Mouse (Mus musculus) WW6 (cell line): ENCODE measurements around the gene Rtl3.

Experiments
- DNase-seq: peaks from one replicate; pipeline ENCODE4 v3.0.0-alpha.2; 2013; ENCODE audit warnings: low read depth, low spot score

The Rtl3 gene

GRCm38 (mm10) chrX:106840409-106840808 is at the start of gene Rtl3:
Rtl3 (minus strand) TSS chrX:106840644.
- no peak for DNase-seq

- no peak for DNase-seq
These were observed 31.9 kb upstream of the Rtl3 start for GRCm38 (mm10) chrX:106872315-106872714.

- DNase-seq = no peak
These were observed 31.4 kb upstream of the Rtl3 start for GRCm38 (mm10) chrX:106871894-106872293.

GRCm38 (mm10) chrX:106871426-106871825 is 31.0 kb upstream of the Rtl3 start:
- no peak for DNase-seq

- DNase-seq = no peak
These were observed 13.3 kb upstream of the Rtl3 start for GRCm38 (mm10) chrX:106853523-106854300.

- no peak for DNase-seq
These were observed 853 bp downstream of the Rtl3 start for GRCm38 (mm10) chrX:106839591-106839990.

GRCm38 (mm10) chrX:106830494-106830893 is 9.9 kb downstream of the Rtl3 start:
- DNase-seq = no peak

- DNase-seq = no peak
These were observed 30.8 kb downstream of the Rtl3 start for GRCm38 (mm10) chrX:106809560-106810226.

- no peak for DNase-seq
These were observed 36.1 kb downstream of the Rtl3 start for GRCm38 (mm10) chrX:106804387-106804786.

- DNase-seq = no peak
These were observed 45.8 kb downstream of the Rtl3 start for GRCm38 (mm10) chrX:106794686-106795085.
